Mouse (Mus musculus): Measurements from ENCODE around the gene Tut7. TPM values are rescaled to one million over a fixed set of nuclear protein-coding genes. Genes with fewer than 3 reads are reported as not detected.
"Not testable (repeated sequence)": the region's sequence is repeated elsewhere in the genome, so short reads cannot be mapped to it uniquely, and the experiment has no call there.

Tut7 gene
- polyA plus RNA-seq, 1 experiment from 2014 or later, result 45.5 TPM

- H3K4me1 ChIP-seq (replicated peaks), result peaks cover 17% of the 10 kb centered on the region
- not testable (repeated sequence) for H3K27ac ChIP-seq (replicated peaks); H3K36me3 ChIP-seq; H3K4me3 ChIP-seq; H3K27me3 ChIP-seq; H3K9ac ChIP-seq; H3K9me3 ChIP-seq; H3K4me2 ChIP-seq; ATAC-seq (ENCODE audit: low read depth)
- WGBS, result 86% methylated on average over 1 of the region's 1 CpGs
Measured at GRCm38 (mm10) chr13:59722089-59722488, 100.9 kb downstream of the Tut7 start.

Other genes starting within 250 kb of the Tut7 start
- 64.8 and 66.2 TPM in 2 replicates for gene Agtpbp1, start 237.9 kb downstream of the Tut7 start, polyA plus RNA-seq (2015; fragmentation: Nextera tagmentation; extraction: Ambion mirVana)
- 130 and 139 TPM in 2 replicates for gene Naa35, start 237.9 kb downstream of the Tut7 start, polyA plus RNA-seq (2015; fragmentation: Nextera tagmentation; extraction: Ambion mirVana)
- 44.4 and 48.5 TPM in 2 replicates for gene Golm1, start 147.3 kb downstream of the Tut7 start, polyA plus RNA-seq (2015; fragmentation: Nextera tagmentation; extraction: Ambion mirVana)
- gene 4921517D22Rik, start 129.0 kb downstream of the Tut7 start, polyA plus RNA-seq (2015; fragmentation: Nextera tagmentation; extraction: Ambion mirVana), result not detected in 2 replicates
- 0.03 TPM in 1 of 2 replicates, not detected in the other for gene Spata31d1a, start 112.8 kb downstream of the Tut7 start, polyA plus RNA-seq (2015; fragmentation: Nextera tagmentation; extraction: Ambion mirVana)
- gene Spata31d1b, start 110.9 kb downstream of the Tut7 start, polyA plus RNA-seq (2015; fragmentation: Nextera tagmentation; extraction: Ambion mirVana), result not detected in 2 replicates
- not detected in 2 replicates for gene Spata31d1d, start 91.4 kb downstream of the Tut7 start, polyA plus RNA-seq (2015; fragmentation: Nextera tagmentation; extraction: Ambion mirVana)
- 0.17 TPM in 1 of 2 replicates, not detected in the other for gene 1700014D04Rik, start 76.4 kb downstream of the Tut7 start, polyA plus RNA-seq (2015; fragmentation: Nextera tagmentation; extraction: Ambion mirVana)
- 153 and 154 TPM in 2 replicates for gene Isca1, start 53.3 kb downstream of the Tut7 start, polyA plus RNA-seq (2015; fragmentation: Nextera tagmentation; extraction: Ambion mirVana)
- not detected in 2 replicates for gene Gm49354, start 40.9 kb downstream of the Tut7 start, polyA plus RNA-seq (2015; fragmentation: Nextera tagmentation; extraction: Ambion mirVana)